26 mouse cellular contexts compared by ENCODE assay signal in the genomic region with DNA sequence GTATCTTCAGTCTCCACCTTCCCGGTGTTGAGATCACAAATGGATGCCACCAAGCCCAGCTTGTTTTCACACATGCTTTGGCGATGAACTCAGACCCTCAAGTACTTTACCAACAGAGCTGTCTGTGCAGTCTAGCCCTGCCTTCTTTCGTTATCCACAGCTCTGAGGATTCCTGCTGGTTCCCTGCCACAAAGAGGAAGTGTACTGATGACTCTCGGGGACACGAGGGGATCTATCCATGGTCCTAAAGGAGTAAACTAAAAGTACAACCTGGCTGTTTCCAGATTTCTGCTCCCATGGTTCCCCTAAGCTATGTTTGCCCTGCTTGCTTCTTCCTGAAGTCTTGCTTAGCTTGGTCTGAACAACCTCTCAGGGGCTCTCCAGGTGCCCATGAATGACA. TPM values are rescaled to one million over a fixed set of nuclear protein-coding genes. Genes with fewer than 3 reads are reported as not detected.
DNase-seq lines count a peak whose midpoint lies in the region; ATAC-seq and TF ChIP-seq lines count a peak whose summit lies in the region.
"Had no signal": no experiment of that assay in that cellular context is flagged by ENCODE, and none has a peak within 500 bp of the region (broad histone marks: within the 10 kb centered on the region; RNA-seq: fewer than 3 reads in every experiment).

No protein-coding gene starts in this region.

- no peak for TF ChIP-seq CTCF in lung, embryonic 14.5 days (IDR thresholded peaks at IDR 0.05; ENCODE audit: low read depth)

- H3K9me3 ChIP-seq in lung, embryonic 14.5 days (ENCODE audit: low read depth, low read length), result no peaks in the 10 kb centered on the region
- no peaks in the 10 kb centered on the region for H3K9me3 ChIP-seq in midbrain, embryonic 13.5 days
- H3K9me3 ChIP-seq: forebrain, embryonic 12.5 days; heart, embryonic 12.5 days; hindbrain, embryonic 15.5 days; megakaryocyte, embryonic 14.5 days; neural tube, embryonic 12.5 days; stomach, embryonic 15.5 days had no signal

- no peak overlapping the region for H3K4me3 ChIP-seq in lung, embryonic 14.5 days (ENCODE audit: low read depth, low read length)
- H3K4me3 ChIP-seq in midbrain, embryonic 13.5 days (replicated peaks), result no peak overlapping the region
- H3K4me3 ChIP-seq: forebrain, embryonic 12.5 days; heart, embryonic 12.5 days; hindbrain, embryonic 15.5 days; megakaryocyte, embryonic 14.5 days; neural tube, embryonic 12.5 days; stomach, embryonic 15.5 days had no signal

- no peak overlapping the region for H3K9ac ChIP-seq in lung, embryonic 14.5 days
- no peak overlapping the region for H3K9ac ChIP-seq in midbrain, embryonic 13.5 days (replicated peaks)
- H3K9ac ChIP-seq: forebrain, embryonic 12.5 days; heart, embryonic 12.5 days; hindbrain, embryonic 15.5 days; liver, postnatal 0 days; neural tube, embryonic 12.5 days; stomach, embryonic 15.5 days had no signal

- H3K27me3 ChIP-seq in lung, embryonic 14.5 days (ENCODE audit: insufficient read depth, low read length), result no peaks in the 10 kb centered on the region
- H3K27me3 ChIP-seq in midbrain, embryonic 13.5 days, result no peaks in the 10 kb centered on the region
- H3K27me3 ChIP-seq: forebrain, embryonic 12.5 days; heart, embryonic 12.5 days; hindbrain, embryonic 15.5 days; neural tube, embryonic 12.5 days; stomach, embryonic 15.5 days had no signal

- 8% methylated on average over 5 of the region's 5 CpGs for WGBS in lung, embryonic 14.5 days
- 30% methylated on average over 5 of the region's 5 CpGs for WGBS in midbrain, embryonic 13.5 days

- peak; percentile 10 for DNase-seq in adrenal gland, postnatal 10 days
- DNase-seq in adrenal gland, adult 2 months, result no peak
- peak; percentile 62 for DNase-seq in lung, embryonic 14.5 days
- no peak for DNase-seq in lung, postnatal 10 days
- no peak for DNase-seq in layer of hippocampus, postnatal 10 days (ENCODE audit: low spot score in 2 of 2)
- no peak for DNase-seq in left cerebral cortex, postnatal 25 days (ENCODE audit: low spot score in 2 of 2)
- DNase-seq: cerebellum, adult 11-12 months; cerebellum, postnatal 25 days; gastrocnemius, postnatal 25 days; heart, postnatal 36 days; layer of hippocampus, postnatal 36 days; liver; liver, postnatal 0 days; thymus, adult 2 months had no signal

- no peak for ATAC-seq in lung, embryonic 14.5 days (ENCODE audit: insufficient read depth)
- peak; percentile 66 for ATAC-seq in common myeloid progenitor, adult 5-6 weeks (replicated peaks; ENCODE audit: low read depth, poor library complexity, severe bottlenecking)
- no peak for ATAC-seq in midbrain, embryonic 13.5 days
- ATAC-seq: intestine, postnatal 0 days; liver, postnatal 0 days had no signal

- H3K36me3 ChIP-seq in lung, embryonic 14.5 days (ENCODE audit: insufficient read depth), result no peaks in the 10 kb centered on the region
- no peaks in the 10 kb centered on the region for H3K36me3 ChIP-seq in midbrain, embryonic 13.5 days
- H3K36me3 ChIP-seq: forebrain, embryonic 12.5 days; heart, embryonic 12.5 days; hindbrain, embryonic 15.5 days; neural tube, embryonic 12.5 days; stomach, embryonic 15.5 days had no signal

- intact Hi-C loops in left cerebral cortex, postnatal 25 days (cut with DNase I), result no loop called here

- no peak overlapping the region for H3K4me2 ChIP-seq in lung, embryonic 14.5 days
- H3K4me2 ChIP-seq in midbrain, embryonic 13.5 days (replicated peaks), result no peak overlapping the region
- H3K4me2 ChIP-seq: forebrain, embryonic 12.5 days; heart, embryonic 12.5 days; hindbrain, embryonic 15.5 days; neural tube, embryonic 12.5 days; stomach, embryonic 15.5 days had no signal

- no peak overlapping the region for H3K27ac ChIP-seq in lung, embryonic 14.5 days (ENCODE audit: low read depth)
- no peak overlapping the region for H3K27ac ChIP-seq in midbrain, embryonic 13.5 days
- H3K27ac ChIP-seq: forebrain, embryonic 12.5 days; hindbrain, embryonic 15.5 days; neural tube, embryonic 12.5 days; stomach, embryonic 15.5 days had no signal

- H3K4me1 ChIP-seq in lung, embryonic 14.5 days (ENCODE audit: insufficient read depth), result no peaks in the 10 kb centered on the region
- H3K4me1 ChIP-seq in midbrain, embryonic 13.5 days (replicated peaks), result no peaks in the 10 kb centered on the region
- H3K4me1 ChIP-seq: forebrain, embryonic 12.5 days; heart, embryonic 12.5 days; hindbrain, embryonic 15.5 days; neural tube, embryonic 12.5 days; stomach, embryonic 15.5 days had no signal

RNA-seq across cellular contexts. Expression of gene Marco, which starts 23.9 kb away (rescaled TPM):
- 1 to 10 TPM; 5.2 to 6.7 TPM for total RNA-seq in adrenal gland, postnatal 10 days (2021)
- not detected for total RNA-seq in adrenal gland, adult 2 months (2021)
- not detected in 2 replicates for polyA plus RNA-seq in adrenal gland, adult 2 months (2012; rRNA removed)
- polyA plus RNA-seq in lung, embryonic 14.5 days (2014; fragmentation: Nextera tagmentation; extraction: Ambion mirVana), result 0.09 TPM in 1 of 2 replicates, not detected in the other
- 0.87 TPM in 1 of 2 replicates, not detected in the other for total RNA-seq in common myeloid progenitor, adult 5-6 weeks (2017)
- 0.52 TPM in 1 of 2 replicates, not detected in the other for polyA plus RNA-seq in midbrain, embryonic 13.5 days (2015; fragmentation: Nextera tagmentation; extraction: Ambion mirVana)
- total RNA-seq in layer of hippocampus, postnatal 10 days (2021), result not detected
- total RNA-seq in left cerebral cortex, postnatal 25 days (2021), result not detected
- total RNA-seq: adrenal gland, adult 18-20 months; layer of hippocampus, postnatal 36 days; left cerebral cortex, postnatal 36 days; monocyte, adult 5-6 weeks had no signal
- polyA plus RNA-seq: heart, embryonic 12.5 days; neural tube, embryonic 12.5 days had no signal

Comparison
In these comparisons a context has a peak if more than half of its experiments do, and no peak if none do; other contexts are left out.
1. DNase-seq: peak in adrenal gland, postnatal 10 days (single experiment) and lung, embryonic 14.5 days (single experiment); none in adrenal gland, adult 2 months (single experiment), lung, postnatal 10 days (single experiment), layer of hippocampus, postnatal 10 days (0 of 2) and left cerebral cortex, postnatal 25 days (0 of 2).